Mouse (Mus musculus): ENCODE data around the gene Frem2.

- TF ChIP-seq CTCF (IDR thresholded peaks at IDR 0.05) (no peak), POLR2A (IDR thresholded peaks at IDR 0.05; ENCODE audit: insufficient read depth, low read depth, low read length) (no peak)
Measured at GRCm38 (mm10) chr3:53498351-53498905, 158.7 kb downstream of the Frem2 start.
